Mouse (Mus musculus): Measurements from ENCODE around the gene Tnnt1. TPM values are rescaled to one million over a fixed set of nuclear protein-coding genes. Genes with fewer than 3 reads are reported as not detected.

Tnnt1 gene
- polyA plus RNA-seq, 1 experiment, result 4.4 TPM

GRCm38 (mm10) chr7:4478021-4478795, 38.0 kb downstream of the Tnnt1 start:
- TF ChIP-seq CTCF (IDR thresholded peaks at IDR 0.05; ENCODE audit: low read depth, low read length) (no peak), POLR2A (IDR thresholded peaks at IDR 0.05; ENCODE audit: borderline replicate concordance, low read depth, low read length) (no peak)
- Histone ChIP-seq H3K4me1 (ENCODE audit: control insufficient read depth, insufficient read depth, low read length) (no peaks in the 10 kb centered on the region), H3K4me3 (ENCODE audit: insufficient read depth, low read length) (peak overlapping the region; percentile 46), H3K27ac (ENCODE audit: insufficient read depth, low read depth, low read length) (no peak overlapping the region)

- TF ChIP-seq CTCF (IDR thresholded peaks at IDR 0.05; ENCODE audit: low read depth, low read length), result no peak
- no peak for TF ChIP-seq POLR2A (IDR thresholded peaks at IDR 0.05; ENCODE audit: borderline replicate concordance, low read depth, low read length)
- no peaks in the 10 kb centered on the region for H3K4me1 ChIP-seq (ENCODE audit: control insufficient read depth, insufficient read depth, low read length)
- H3K4me3 ChIP-seq (ENCODE audit: insufficient read depth, low read length), result no peak overlapping the region
Observed at GRCm38 (mm10) chr7:4473940-4474339, 42.2 kb downstream of the Tnnt1 start.

DNA sequence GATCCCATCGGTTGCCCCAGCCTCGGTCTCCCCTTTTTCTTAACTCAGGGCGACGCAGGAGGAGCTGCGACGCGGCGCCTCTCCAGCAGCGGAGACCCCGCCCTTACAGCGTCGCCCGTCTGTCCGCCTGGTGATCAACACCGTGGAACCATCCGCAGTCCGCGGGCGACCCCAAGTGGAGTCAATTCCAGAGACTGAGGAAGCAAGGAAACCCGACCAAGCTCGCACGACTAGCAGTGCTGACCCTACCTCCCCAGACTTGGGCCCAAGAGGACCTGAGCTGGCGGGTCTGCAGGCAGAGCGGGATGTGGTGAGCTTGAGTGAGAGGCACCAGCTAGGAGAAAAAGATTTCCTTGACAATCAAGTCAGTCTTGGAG, 45.0 kb downstream of the Tnnt1 start:
- Histone ChIP-seq H3K4me3 (ENCODE audit: insufficient read depth, low read length) (peak overlapping the region; percentile 33), H3K4me1 (ENCODE audit: control insufficient read depth, insufficient read depth, low read length) (no peaks in the 10 kb centered on the region), H3K27ac (ENCODE audit: insufficient read depth, low read depth, low read length) (no peak overlapping the region)
- TF ChIP-seq CTCF (IDR thresholded peaks at IDR 0.05; ENCODE audit: low read depth, low read length) (no peak), POLR2A (IDR thresholded peaks at IDR 0.05; ENCODE audit: borderline replicate concordance, low read depth, low read length) (no peak)

More at GRCm38 (mm10) chr7:4473940-4474339, 42.2 kb downstream of the Tnnt1 start:
- H3K27ac ChIP-seq (ENCODE audit: insufficient read depth, low read depth, low read length), result no peak overlapping the region

DNA sequence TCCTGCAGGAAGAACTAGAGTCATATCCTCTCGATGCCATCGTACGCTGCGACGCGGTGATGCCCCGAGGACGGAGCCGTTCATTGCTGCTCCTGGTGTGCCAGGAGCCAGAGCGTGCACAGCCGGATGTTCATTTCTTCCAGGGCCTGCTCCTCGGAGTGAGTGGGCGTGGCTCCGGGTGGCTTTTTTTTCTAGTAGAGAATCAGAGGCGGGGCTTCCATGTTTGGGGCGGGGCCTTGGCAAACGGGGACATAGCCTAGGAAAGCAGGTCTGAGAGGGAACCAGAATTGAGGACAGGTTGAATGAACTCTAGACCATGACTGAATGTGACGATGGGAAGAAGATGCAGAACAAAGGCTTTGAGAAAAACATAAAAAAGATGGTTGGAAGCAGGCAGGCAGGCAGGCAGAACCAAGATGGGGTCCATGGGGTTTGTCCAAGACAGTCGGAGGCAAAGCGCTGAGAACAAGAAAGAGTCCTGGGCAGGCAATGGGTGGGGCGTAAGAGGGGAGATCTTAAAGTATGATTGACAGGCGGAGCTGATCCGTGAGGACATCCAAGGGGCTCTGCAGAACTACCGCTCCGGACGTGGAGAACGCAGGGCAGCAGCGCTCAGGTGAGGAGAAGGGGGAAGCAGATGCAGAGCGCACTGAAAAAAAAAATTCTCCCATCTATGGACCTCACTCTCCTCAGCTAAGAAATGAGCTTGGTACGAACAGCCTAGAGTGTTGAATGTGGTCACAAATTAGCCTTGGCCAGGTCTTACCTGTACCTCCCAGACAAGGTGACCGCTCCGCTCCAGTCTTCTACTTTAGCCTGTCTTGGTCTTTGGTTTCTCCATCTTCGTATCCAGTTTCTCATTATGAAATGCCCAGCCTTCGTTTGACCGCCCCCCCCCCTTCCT, 45.7 kb downstream of the Tnnt1 start:
- Histone ChIP-seq H3K4me3 (ENCODE audit: insufficient read depth, low read length) (peak overlapping the region; percentile 33), H3K27ac (ENCODE audit: insufficient read depth, low read depth, low read length) (no peak overlapping the region), H3K4me1 (ENCODE audit: control insufficient read depth, insufficient read depth, low read length) (no peaks in the 10 kb centered on the region)
- no peak for TF ChIP-seq CTCF (IDR thresholded peaks at IDR 0.05; ENCODE audit: low read depth, low read length)
- no peak for TF ChIP-seq POLR2A (IDR thresholded peaks at IDR 0.05; ENCODE audit: borderline replicate concordance, low read depth, low read length)

- TF ChIP-seq POLR2A (IDR thresholded peaks at IDR 0.05; ENCODE audit: borderline replicate concordance, low read depth, low read length) (no peak), CTCF (IDR thresholded peaks at IDR 0.05; ENCODE audit: low read depth, low read length) (no peak)
- no peaks in the 10 kb centered on the region; the same call in 1 of the 2 replicates for H3K4me1 ChIP-seq (ENCODE audit: control insufficient read depth, insufficient read depth, low read length)
Observed at GRCm38 (mm10) chr7:4467801-4468200, 48.4 kb downstream of the Tnnt1 start.

GRCm38 (mm10) chr7:4464194-4464824, 51.9 kb downstream of the Tnnt1 start:
- Histone ChIP-seq H3K4me1 (ENCODE audit: control insufficient read depth, insufficient read depth, low read length) (no peaks in the 10 kb centered on the region; the same call in 1 of the 2 replicates), H3K27ac (ENCODE audit: insufficient read depth, low read depth, low read length) (no peak overlapping the region), H3K4me3 (ENCODE audit: insufficient read depth, low read length) (no peak overlapping the region)
- TF ChIP-seq CTCF (IDR thresholded peaks at IDR 0.05; ENCODE audit: low read depth, low read length), result no peak
- TF ChIP-seq POLR2A (IDR thresholded peaks at IDR 0.05; ENCODE audit: borderline replicate concordance, low read depth, low read length), result no peak

More at GRCm38 (mm10) chr7:4467801-4468200, 48.4 kb downstream of the Tnnt1 start:
- Histone ChIP-seq H3K27ac (ENCODE audit: insufficient read depth, low read depth, low read length) (no peak overlapping the region), H3K4me3 (ENCODE audit: insufficient read depth, low read length) (no peak overlapping the region)

DNA sequence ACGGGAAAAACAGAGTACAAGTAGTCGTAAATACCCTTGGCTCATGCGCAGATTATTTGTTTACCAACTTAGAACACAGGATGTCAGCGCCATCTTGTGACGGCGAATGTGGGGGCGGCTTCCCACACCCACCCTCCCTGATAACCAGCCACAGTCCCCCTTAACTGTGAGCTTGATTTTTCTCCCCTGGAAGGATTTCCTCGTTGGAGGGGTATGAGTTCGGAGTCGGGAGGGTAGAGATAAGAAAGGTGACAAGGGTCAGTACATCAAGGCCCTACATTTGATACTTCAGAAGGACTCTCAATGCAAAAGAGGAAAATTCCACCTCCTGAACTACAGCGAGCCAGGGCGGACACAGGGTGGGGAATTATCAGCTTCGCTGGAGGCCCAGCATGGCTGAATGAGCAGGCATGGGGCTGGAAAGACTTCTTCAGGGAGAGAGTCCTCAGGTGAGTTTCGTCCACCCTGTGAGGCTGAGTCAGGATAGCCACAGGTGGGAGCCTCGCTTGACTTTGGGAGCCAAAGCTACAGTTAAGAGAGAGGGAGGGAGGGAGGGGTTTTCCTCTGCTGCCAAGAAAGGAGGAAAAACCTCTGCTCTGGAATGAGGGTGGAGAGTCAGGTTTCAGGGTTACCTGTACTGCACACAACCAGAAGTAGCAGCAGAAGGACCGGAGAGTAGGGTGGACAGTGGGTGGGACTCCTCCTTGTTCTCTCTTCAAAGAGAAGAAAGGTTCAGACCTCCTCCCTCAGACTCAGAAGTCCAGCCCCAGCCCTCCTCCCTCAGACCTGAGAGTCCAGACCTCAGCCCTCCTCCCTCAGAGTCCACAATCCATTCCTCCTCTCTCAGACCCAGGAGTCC, 55.4 kb downstream of the Tnnt1 start, which contains the start of gene Eps8l1:
Eps8l1 (plus strand) TSS at position 99 of the 859 bp plus-strand sequence.
- Histone ChIP-seq H3K4me1 (ENCODE audit: control insufficient read depth, insufficient read depth, low read length) (no peaks in the 10 kb centered on the region; the same call in 1 of the 2 replicates), H3K27ac (ENCODE audit: insufficient read depth, low read depth, low read length) (peak within 1 kb of the TSS; percentile 56), H3K4me3 (ENCODE audit: insufficient read depth, low read length) (peak within 1 kb of the TSS; percentile 78)
- TF ChIP-seq POLR2A (IDR thresholded peaks at IDR 0.05; ENCODE audit: borderline replicate concordance, low read depth, low read length) (no peak), CTCF (IDR thresholded peaks at IDR 0.05; ENCODE audit: low read depth, low read length) (no peak)

Other genes with a start within 250 kb of the Tnnt1 start
- not detected in 2 replicates for gene Ncr1, start 178.7 kb downstream of the Tnnt1 start, polyA plus RNA-seq (2012; ENCODE audit: insufficient read depth, insufficient read length, missing spikeins)
- 0.13 TPM in 1 of 2 replicates, not detected in the other for gene Gp6, start 118.6 kb downstream of the Tnnt1 start, polyA plus RNA-seq (2012; ENCODE audit: insufficient read depth, insufficient read length, missing spikeins)
- gene Rdh13, start 70.7 kb downstream of the Tnnt1 start, polyA plus RNA-seq (2012; ENCODE audit: insufficient read depth, insufficient read length, missing spikeins), result 6.5 and 7.5 TPM in 2 replicates
- gene Eps8l1, start 55.7 kb downstream of the Tnnt1 start, polyA plus RNA-seq (2012; ENCODE audit: insufficient read depth, insufficient read length, missing spikeins), result 23.7 and 29.0 TPM in 2 replicates
- 293 and 348 TPM in 2 replicates for gene Ppp1r12c, start 14.7 kb downstream of the Tnnt1 start, polyA plus RNA-seq (2012; ENCODE audit: insufficient read depth, insufficient read length, missing spikeins)
- gene Tnni3, start 7.8 kb upstream of the Tnnt1 start, polyA plus RNA-seq (2012; ENCODE audit: insufficient read depth, insufficient read length, missing spikeins), result 12.3 and 19.9 TPM in 2 replicates
- 8.2 and 8.9 TPM in 2 replicates for gene Dnaaf3, start 16.1 kb upstream of the Tnnt1 start, polyA plus RNA-seq (2012; ENCODE audit: insufficient read depth, insufficient read length, missing spikeins)
- gene Syt5, start 31.2 kb upstream of the Tnnt1 start, polyA plus RNA-seq (2012; ENCODE audit: insufficient read depth, insufficient read length, missing spikeins), result not detected in 2 replicates
- gene Ptprh, start 87.7 kb upstream of the Tnnt1 start, polyA plus RNA-seq (2012; ENCODE audit: insufficient read depth, insufficient read length, missing spikeins), result not detected in 2 replicates
- 10.9 and 14.8 TPM in 2 replicates for gene Tmem86b, start 115.0 kb upstream of the Tnnt1 start, polyA plus RNA-seq (2012; ENCODE audit: insufficient read depth, insufficient read length, missing spikeins)
- gene Ppp6r1, start 142.6 kb upstream of the Tnnt1 start, polyA plus RNA-seq (2012; ENCODE audit: insufficient read depth, insufficient read length, missing spikeins), result 84.8 and 90.0 TPM in 2 replicates
- 24.7 and 26.7 TPM in 2 replicates for gene Hspbp1, start 168.7 kb upstream of the Tnnt1 start, polyA plus RNA-seq (2012; ENCODE audit: insufficient read depth, insufficient read length, missing spikeins)
- gene Brsk1, start 174.2 kb upstream of the Tnnt1 start, polyA plus RNA-seq (2012; ENCODE audit: insufficient read depth, insufficient read length, missing spikeins), result 0.64 TPM in 1 of 2 replicates, not detected in the other
- 33.6 and 36.4 TPM in 2 replicates for gene Tmem150b, start 208.9 kb upstream of the Tnnt1 start, polyA plus RNA-seq (2012; ENCODE audit: insufficient read depth, insufficient read length, missing spikeins)
- 109 and 120 TPM in 2 replicates for gene Kmt5c, start 223.7 kb upstream of the Tnnt1 start, polyA plus RNA-seq (2012; ENCODE audit: insufficient read depth, insufficient read length, missing spikeins)
- gene Cox6b2, start 236.7 kb upstream of the Tnnt1 start, polyA plus RNA-seq (2012; ENCODE audit: insufficient read depth, insufficient read length, missing spikeins), result 8.0 and 8.1 TPM in 2 replicates